Mouse (Mus musculus) spleen, postnatal 4 days (tissue): ENCODE data around the gene Ankrd52.

Experiments used
- DNase-seq, 2 experiments: peaks; one replicate each; pipeline ENCODE4 v3.0.0; 2022; ENCODE audit warnings: low spot score in 2 of 2

Gene Ankrd52

GRCm38 (mm10) chr10:128440407-128440806 lies 63.5 kb downstream of the Ankrd52 start:
- DNase-seq, result no peak

DNA sequence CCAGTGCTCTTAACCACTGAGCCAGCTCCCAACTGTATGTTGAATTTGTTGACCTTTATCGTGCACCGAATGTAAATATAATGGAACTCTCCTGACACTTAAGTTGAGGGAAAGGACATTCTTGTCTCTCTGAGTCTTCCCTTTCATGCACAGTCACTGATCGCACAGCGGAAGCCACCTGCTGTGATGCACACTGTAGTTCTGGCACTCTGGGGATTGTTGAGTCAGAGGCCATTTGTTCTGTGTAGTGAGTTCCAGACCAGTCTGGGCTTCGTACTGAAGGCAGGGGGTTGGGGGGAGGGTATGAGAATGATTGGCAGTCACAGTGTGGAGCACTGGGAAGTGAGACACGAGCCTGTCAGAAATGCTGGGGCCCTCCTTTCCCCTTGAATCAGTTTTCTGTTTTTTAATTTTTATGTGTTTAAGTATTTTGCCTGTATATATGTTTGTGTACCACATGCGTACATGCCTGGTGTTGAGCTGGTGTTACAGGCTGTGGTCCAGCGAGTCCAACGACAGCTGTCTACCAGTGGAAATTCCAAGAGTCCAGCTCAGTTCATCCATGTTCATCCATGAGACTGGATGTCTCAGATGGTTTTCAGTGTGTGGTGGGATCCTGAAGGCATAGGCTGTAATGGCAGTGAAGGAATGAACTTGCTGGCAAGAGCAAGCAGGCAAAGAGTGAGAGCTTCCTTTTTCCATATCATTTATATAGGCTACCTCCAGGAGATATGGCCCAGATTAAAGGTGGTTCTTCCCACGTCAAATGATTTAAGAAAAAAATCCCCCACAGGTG lies 64.6 kb downstream of the Ankrd52 start:
- no peak for DNase-seq

DNA sequence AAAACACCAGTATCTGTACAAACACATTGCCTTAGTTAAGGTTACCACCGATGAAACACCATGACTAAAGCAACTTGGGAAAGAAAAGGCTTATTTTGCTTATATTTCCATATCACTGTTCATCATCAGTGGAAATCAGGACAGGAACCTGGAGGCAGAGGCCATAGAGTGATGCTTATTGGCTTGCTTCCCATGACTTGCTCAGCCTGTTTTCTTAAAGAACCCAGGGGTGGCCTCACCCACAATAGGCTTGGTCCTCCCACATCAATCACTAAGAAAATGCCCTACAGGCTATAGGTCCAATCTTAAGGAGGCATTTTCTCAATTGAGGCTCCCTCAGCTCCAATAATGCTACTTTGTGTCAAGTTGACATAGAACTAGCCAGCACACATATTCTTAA lies 65.8 kb downstream of the Ankrd52 start:
- DNase-seq, result no peak

GRCm38 (mm10) chr10:128444354-128444753 lies 67.4 kb downstream of the Ankrd52 start:
- DNase-seq, result no peak

DNA sequence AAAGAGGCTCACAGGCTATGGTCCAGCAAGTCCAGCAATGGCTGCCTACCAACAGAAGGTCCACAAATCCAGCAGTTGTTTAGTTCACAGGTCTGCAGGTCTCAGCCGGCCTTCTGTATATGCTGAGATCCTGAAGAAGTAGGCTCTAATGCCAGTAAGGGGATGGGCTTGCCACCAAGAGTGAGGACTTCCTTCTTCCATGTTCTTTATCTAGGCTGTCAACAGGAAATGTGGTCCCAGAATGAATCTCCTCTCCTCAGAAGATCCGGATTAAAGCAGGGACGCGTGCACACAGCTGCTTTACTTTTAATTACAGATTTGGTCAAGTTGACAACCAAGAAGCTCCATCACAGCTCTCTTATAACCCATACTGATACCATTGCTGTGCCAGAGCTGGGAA lies 68.5 kb downstream of the Ankrd52 start:
- no peak for DNase-seq

DNA sequence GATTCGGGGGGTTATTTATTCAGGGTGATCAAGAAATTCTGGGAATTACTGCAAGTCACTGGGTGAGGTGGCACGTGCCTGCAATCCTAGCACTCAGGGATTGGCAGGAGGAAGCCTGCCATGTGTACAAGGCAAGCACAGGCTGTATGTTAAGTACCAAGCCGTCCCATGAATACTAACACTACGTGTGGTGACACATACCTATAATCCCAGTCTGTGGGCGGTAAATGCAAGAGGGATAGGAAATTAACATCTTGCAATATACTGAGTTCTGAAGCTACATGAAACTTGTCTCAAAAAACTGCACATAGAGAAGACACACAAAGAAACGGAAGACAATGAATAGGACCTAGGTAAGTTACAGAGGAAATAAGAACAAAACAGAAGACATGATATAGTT lies 74.1 kb downstream of the Ankrd52 start:
- no peak for DNase-seq

DNA sequence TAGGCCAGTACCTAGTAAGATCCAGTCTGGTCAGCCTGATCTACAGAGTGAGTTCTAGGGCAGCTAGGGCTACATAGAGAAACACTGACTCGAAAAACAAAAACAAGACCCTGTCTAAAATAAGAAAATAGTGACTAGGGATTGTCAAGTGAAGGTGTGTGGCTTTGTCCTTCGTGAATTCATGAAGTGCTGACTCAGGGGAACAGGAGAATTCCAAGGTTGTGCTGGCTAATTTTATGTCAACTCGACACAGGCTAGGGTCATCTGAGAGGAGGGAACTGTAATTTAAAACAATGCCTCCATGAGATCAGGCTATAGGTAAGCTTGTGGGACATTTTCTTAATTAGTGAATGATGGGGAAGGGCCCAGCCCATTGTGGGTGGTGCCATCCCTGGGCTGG lies 77.6 kb downstream of the Ankrd52 start:
- DNase-seq, result no peak

DNA sequence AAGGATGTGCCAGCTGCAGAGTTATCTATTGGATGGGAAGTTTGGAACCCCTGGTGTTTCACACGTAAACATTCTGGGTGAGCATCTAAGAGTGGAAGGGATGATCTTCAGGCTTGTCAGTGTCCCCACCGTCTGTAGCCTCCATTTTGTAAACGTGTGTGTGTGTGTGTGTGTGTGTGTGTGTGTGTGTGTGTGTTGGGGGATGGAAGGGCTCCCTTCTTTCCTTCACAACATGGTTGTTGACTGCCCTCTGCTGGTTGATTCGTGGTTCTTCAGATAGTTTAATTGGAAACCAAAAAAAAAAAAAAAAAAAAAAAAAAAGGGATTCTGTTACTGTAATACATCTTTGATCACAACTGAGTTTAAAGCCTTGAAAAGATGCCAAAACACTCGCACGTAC lies 78.4 kb downstream of the Ankrd52 start:
- peak; percentile 71 to 79 for DNase-seq

DNA sequence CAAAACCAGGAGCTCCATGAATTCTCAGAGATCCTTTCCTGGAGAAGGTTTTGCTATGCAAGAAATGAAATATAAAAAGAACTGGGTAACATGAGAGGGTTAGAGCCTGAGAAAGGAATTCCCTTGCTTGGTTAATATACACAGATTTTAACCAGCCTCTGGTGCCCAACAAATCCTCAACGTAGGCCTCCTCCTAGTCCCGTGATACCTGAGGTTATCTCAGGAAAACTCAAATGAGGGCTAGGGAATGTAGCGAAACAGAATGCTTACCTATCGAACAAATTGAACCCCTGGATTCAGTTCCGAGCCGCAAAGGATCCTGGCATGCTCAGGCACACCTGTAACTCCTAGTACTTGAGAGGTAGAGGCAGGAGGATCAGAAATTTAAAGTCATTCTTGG lies 80.8 kb downstream of the Ankrd52 start:
- DNase-seq, result no peak
